Mouse (Mus musculus) heart, postnatal 0 days (tissue): Measurements from ENCODE around the gene Ipo5. TPM values are rescaled to one million over a fixed set of nuclear protein-coding genes. Genes with fewer than 3 reads are reported as not detected.

Experiments used
- ATAC-seq: fragments of 200-750 bp; cut with Nextera tagmentation; 2 replicates; pipeline ENCODE4 v1.8.0; 2017; ENCODE audit warnings: low read depth, moderate number of reproducible peaks, moderate library complexity; ENCODE audit not compliant: insufficient read depth
- DNase-seq: peaks from one replicate; pipeline ENCODE4 v3.0.0-alpha.2; 2016; ENCODE audit warnings: low spot score
- H3K27ac ChIP-seq: fragments of 300-500 bp; sonication (generic); 2 replicates; pipeline ENCODE4 v1.5.1; 2014; ENCODE audit warnings: low read depth, mild to moderate bottlenecking
- H3K27me3 ChIP-seq: fragments of 300-500 bp; sonication (generic); 2 replicates; pipeline ENCODE4 v1.6.1; 2014; ENCODE audit warnings: low read length, mixed read lengths; ENCODE audit not compliant: control insufficient read depth, insufficient read depth
- H3K36me3 ChIP-seq: fragments of 300-500 bp; sonication (generic); replicated peaks from 2 replicates; pipeline ENCODE4 v1.6.1; 2014; ENCODE audit warnings: low read length, mixed read lengths; ENCODE audit not compliant: control insufficient read depth, insufficient read depth
- H3K4me1 ChIP-seq: fragments of 300-500 bp; sonication (generic); 2 replicates; pipeline ENCODE4 v1.6.1; 2014; ENCODE audit warnings: antibody characterized with exemption; ENCODE audit not compliant: control insufficient read depth, insufficient read depth
- H3K4me2 ChIP-seq: fragments of 300-500 bp; sonication (generic); 2 replicates; pipeline ENCODE4 v1.6.1; 2014; ENCODE audit warnings: low read depth, mild to moderate bottlenecking, low read length, moderate library complexity
- H3K4me3 ChIP-seq: fragments of 300-500 bp; sonication (generic); 2 replicates; pipeline ENCODE4 v1.5.1; 2014; ENCODE audit warnings: low read depth, low read length
- H3K9ac ChIP-seq: fragments of 300-500 bp; sonication (generic); replicated peaks from 2 replicates; pipeline ENCODE4 v1.6.1; 2014; ENCODE audit warnings: low read depth, low read length, mixed read lengths
- H3K9me3 ChIP-seq: fragments of 300-500 bp; sonication (generic); replicated peaks from 2 replicates; pipeline ENCODE4 v1.6.1; 2016; ENCODE audit warnings: low read length; ENCODE audit not compliant: control insufficient read depth
- CTCF ChIP-seq: IDR thresholded peaks from 2 replicates; pipeline ENCODE4 v1.5.1; 2016; ENCODE audit warnings: antibody characterized with exemption, control low read depth, low read depth
- EP300 ChIP-seq: IDR thresholded peaks from 2 replicates; pipeline ENCODE4 v1.6.1; 2016; ENCODE audit warnings: antibody characterized with exemption, low read depth
- WGBS: fragments of 180-500 bp; shearing (Covaris S2); extraction: QIAGEN DNeasy Blood & Tissue Kit; methylation state at CpG from one replicate; pipeline ENCODE4 v1.1.7; 2014; 5-methylcytosine and 5-hydroxymethylcytosine counted together
- polyA plus RNA-seq: library from polyadenylated mRNA; unstranded; fragments of >200 nt; fragmentation: Nextera tagmentation; extraction: Ambion mirVana; gene quantifications from 2 replicates; pipeline ENCODE4 v1.2.1, GENCODE M21; 2015
- total RNA-seq: library from RNA; depleted of rRNA; stranded (reverse); fragments of >200 nt; gene quantifications from 2 replicates; pipeline ENCODE4 v1.2.3, GENCODE M21; 2014; ENCODE audit warnings: low replicate concordance; rRNA removed

Gene Ipo5
- total and polyA plus RNA-seq, 2 experiments from 2014 or later = 40.6 to 62.1 TPM

GRCm38 (mm10) chr14:120979559-120979958 is 68.5 kb downstream of the Ipo5 start:
- no peaks in the 10 kb centered on the region for H3K27me3 ChIP-seq
- WGBS = 42% methylated on average over 3 of the region's 3 CpGs
- no peak for ATAC-seq
- H3K9ac ChIP-seq = no peak overlapping the region
- H3K9me3 ChIP-seq = no peaks in the 10 kb centered on the region
- H3K36me3 ChIP-seq = no peaks in the 10 kb centered on the region
- H3K27ac ChIP-seq = no peak overlapping the region
- H3K4me1 ChIP-seq = no peaks in the 10 kb centered on the region
- H3K4me2 ChIP-seq = no peak overlapping the region
- peak; percentile 30 for DNase-seq
- TF ChIP-seq EP300 (no peak), CTCF (peak; percentile 78)
- H3K4me3 ChIP-seq = no peak overlapping the region

- H3K27ac ChIP-seq = no peak overlapping the region
- H3K27me3 ChIP-seq = no peaks in the 10 kb centered on the region
- 61% methylated on average over 6 of the region's 6 CpGs for WGBS
- H3K9ac ChIP-seq = no peak overlapping the region
- no peak overlapping the region for H3K4me3 ChIP-seq
- ATAC-seq (no peak), DNase-seq (no peak)
- no peaks in the 10 kb centered on the region for H3K9me3 ChIP-seq
- H3K4me2 ChIP-seq = no peak overlapping the region
- no peaks in the 10 kb centered on the region for H3K36me3 ChIP-seq
- H3K4me1 ChIP-seq = no peaks in the 10 kb centered on the region
- TF ChIP-seq EP300 = no peak
- no peak for TF ChIP-seq CTCF
Observed at GRCm38 (mm10) chr14:120989126-120989525, 78.1 kb downstream of the Ipo5 start.

Other genes starting within 250 kb of the Ipo5 start
- 14.9 and 27.9 TPM in 2 replicates for gene Farp1, start 124.0 kb downstream of the Ipo5 start, total RNA-seq
- gene Farp1, start 124.0 kb downstream of the Ipo5 start, polyA plus RNA-seq = 4.8 and 5.4 TPM in 2 replicates